Mouse (Mus musculus) forebrain, embryonic 13.5 days (tissue): ENCODE measurements around the gene Nrxn2. TPM values are rescaled to one million over a fixed set of nuclear protein-coding genes. Genes with fewer than 3 reads are reported as not detected.

Experiments
- ATAC-seq: fragments of 200-750 bp; cut with Nextera tagmentation; 2 replicates; pipeline ENCODE4 v1.8.0; 2017
- H3K27ac ChIP-seq: fragments of 300-500 bp; sonication (generic); 2 replicates; pipeline ENCODE4 v1.5.1; 2015; ENCODE audit warnings: inconsistent platforms, mild to moderate bottlenecking, moderate library complexity
- H3K27me3 ChIP-seq: fragments of 300-500 bp; sonication (generic); 2 replicates; pipeline ENCODE4 v1.6.1; 2015; ENCODE audit warnings: mild to moderate bottlenecking, inconsistent platforms
- H3K36me3 ChIP-seq: fragments of 300-500 bp; sonication (generic); 2 replicates; pipeline ENCODE4 v1.6.1; 2015; ENCODE audit warnings: mild to moderate bottlenecking, inconsistent platforms; ENCODE audit not compliant: poor library complexity, severe bottlenecking
- H3K4me1 ChIP-seq: fragments of 300-500 bp; sonication (generic); 2 replicates; pipeline ENCODE4 v1.6.1; 2015; ENCODE audit warnings: inconsistent platforms
- H3K4me2 ChIP-seq: fragments of 300-500 bp; sonication (generic); 2 replicates; pipeline ENCODE4 v1.6.1; 2015; ENCODE audit warnings: inconsistent platforms, mild to moderate bottlenecking, moderate library complexity
- H3K4me3 ChIP-seq: fragments of 300-500 bp; sonication (generic); 2 replicates; pipeline ENCODE4 v1.5.1; 2015; ENCODE audit warnings: mild to moderate bottlenecking, inconsistent platforms
- H3K9ac ChIP-seq: fragments of 300-500 bp; sonication (generic); 2 replicates; pipeline ENCODE4 v1.6.1; 2015; ENCODE audit warnings: mild to moderate bottlenecking, inconsistent platforms
- H3K9me3 ChIP-seq: fragments of 300-500 bp; sonication (generic); replicated peaks from 2 replicates; pipeline ENCODE4 v1.6.1; 2016; ENCODE audit warnings: inconsistent platforms
- WGBS: fragments of 180-500 bp; shearing (Covaris S2); methylation state at CpG from one replicate; pipeline ENCODE4 v1.1.7; 2015; 5-methylcytosine and 5-hydroxymethylcytosine counted together
- polyA plus RNA-seq: library from polyadenylated mRNA; unstranded; fragments of >200 nt; fragmentation: Nextera tagmentation; extraction: Ambion mirVana; gene quantifications from 2 replicates; pipeline ENCODE4 v1.2.1, GENCODE M21; 2015

Nrxn2 gene
- polyA plus RNA-seq, 1 experiment from 2014 or later, result 16.9 TPM

GRCm38 (mm10) chr19:6382323-6382924 lies 36.1 kb upstream of the Nrxn2 start:
- H3K4me2 ChIP-seq, result no peak overlapping the region
- H3K9ac ChIP-seq, result no peak overlapping the region
- H3K36me3 ChIP-seq, result peaks cover 24% of the 10 kb centered on the region
- ATAC-seq, result no peak
- no peaks in the 10 kb centered on the region for H3K9me3 ChIP-seq
- WGBS, result 82% methylated on average over 4 of the region's 4 CpGs
- H3K27me3 ChIP-seq, result no peaks in the 10 kb centered on the region
- H3K4me3 ChIP-seq, result no peak overlapping the region
- 0 out of 2 replicates have a peak, but pooled peaks cover 14% of the 10 kb centered on the region for H3K4me1 ChIP-seq
- no peak overlapping the region for H3K27ac ChIP-seq

- WGBS, result 46% methylated on average over 5 of the region's 5 CpGs
- no peak overlapping the region for H3K4me3 ChIP-seq
- no peaks in the 10 kb centered on the region for H3K9me3 ChIP-seq
- H3K4me2 ChIP-seq, result no peak overlapping the region
- H3K4me1 ChIP-seq, result 0 out of 2 replicates have a peak, but pooled peaks cover 9% of the 10 kb centered on the region
- H3K27ac ChIP-seq, result no peak overlapping the region
- peaks cover 14% of the 10 kb centered on the region for H3K36me3 ChIP-seq
- H3K27me3 ChIP-seq, result 0 out of 2 replicates have a peak, but pooled peaks cover 2% of the 10 kb centered on the region
- no peak for ATAC-seq
- no peak overlapping the region for H3K9ac ChIP-seq
Measured at GRCm38 (mm10) chr19:6383470-6383869, 35.1 kb upstream of the Nrxn2 start.

DNA sequence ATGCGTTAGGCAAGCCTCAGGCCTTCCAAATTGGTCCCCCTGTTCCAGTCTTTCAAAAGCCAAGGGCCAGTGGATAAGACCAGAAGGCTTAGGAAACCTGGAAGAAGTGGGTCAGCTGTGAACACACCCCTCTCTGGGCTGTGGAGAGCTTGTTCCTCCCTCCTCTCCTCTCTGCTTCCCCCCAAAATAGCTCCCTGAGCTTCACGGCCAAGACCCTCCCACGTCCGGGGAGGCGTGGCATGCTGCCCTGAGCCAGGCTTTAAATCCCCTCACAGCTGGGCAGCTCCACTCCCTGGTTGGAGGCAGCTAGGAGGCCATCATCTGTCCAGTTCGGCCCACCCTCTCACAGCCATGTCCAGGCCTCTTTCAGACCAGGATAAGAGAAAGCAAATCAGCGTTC lies 34.4 kb upstream of the Nrxn2 start, which contains the start of gene Pygm:
Pygm (plus strand) TSS at position 272 of the 400 bp plus-strand sequence.
- no peak within 1 kb of the TSS for H3K4me3 ChIP-seq
- H3K36me3 ChIP-seq, result peaks cover 7% of the 10 kb centered on the region
- H3K27ac ChIP-seq, result no peak within 1 kb of the TSS
- WGBS, result 11% methylated on average over 7 of the region's 7 CpGs
- H3K4me2 ChIP-seq, result no peak within 1 kb of the TSS
- 0 out of 2 replicates have a peak, but pooled peaks cover 9% of the 10 kb centered on the region for H3K4me1 ChIP-seq
- no peaks in the 10 kb centered on the region for H3K9me3 ChIP-seq
- ATAC-seq, result no peak
- H3K9ac ChIP-seq, result 0 out of 2 replicates have a peak within 1 kb of the TSS, but pooled peaks have one; percentile 21
- 0 out of 2 replicates have a peak, but pooled peaks cover 2% of the 10 kb centered on the region for H3K27me3 ChIP-seq

DNA sequence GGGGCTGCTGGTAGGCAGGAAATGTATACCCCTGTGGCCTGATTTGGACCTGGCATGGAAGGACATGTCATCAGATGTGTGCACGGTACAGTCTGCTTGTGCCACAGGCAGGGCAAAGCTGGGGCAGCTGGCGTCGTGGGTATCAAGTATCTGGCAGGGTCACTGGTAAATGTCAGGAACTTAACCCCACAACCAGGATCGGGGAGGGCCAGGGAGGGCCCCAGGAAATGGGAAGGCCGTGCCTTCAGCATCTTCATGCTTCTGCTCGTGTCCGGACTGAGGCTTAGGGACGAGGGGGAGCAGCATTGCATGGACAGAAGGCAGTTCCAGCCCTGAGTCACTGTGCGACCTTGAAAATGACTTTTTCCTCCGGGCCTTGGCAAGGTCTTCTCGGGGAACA lies 33.6 kb upstream of the Nrxn2 start:
- Histone ChIP-seq H3K4me3 (no peak overlapping the region), H3K4me1 (peaks cover 16% of the 10 kb centered on the region; the same call in 1 of the 2 replicates), H3K36me3 (peaks cover under 1% of the 10 kb centered on the region; the same call in 1 of the 2 replicates), H3K4me2 (no peak overlapping the region), H3K27me3 (0 out of 2 replicates have a peak, but pooled peaks cover 2% of the 10 kb centered on the region), H3K9ac (no peak overlapping the region), H3K27ac (no peak overlapping the region), H3K9me3 (no peaks in the 10 kb centered on the region)
- ATAC-seq, result no peak
- 90% methylated on average over 11 of the region's 11 CpGs for WGBS

DNA sequence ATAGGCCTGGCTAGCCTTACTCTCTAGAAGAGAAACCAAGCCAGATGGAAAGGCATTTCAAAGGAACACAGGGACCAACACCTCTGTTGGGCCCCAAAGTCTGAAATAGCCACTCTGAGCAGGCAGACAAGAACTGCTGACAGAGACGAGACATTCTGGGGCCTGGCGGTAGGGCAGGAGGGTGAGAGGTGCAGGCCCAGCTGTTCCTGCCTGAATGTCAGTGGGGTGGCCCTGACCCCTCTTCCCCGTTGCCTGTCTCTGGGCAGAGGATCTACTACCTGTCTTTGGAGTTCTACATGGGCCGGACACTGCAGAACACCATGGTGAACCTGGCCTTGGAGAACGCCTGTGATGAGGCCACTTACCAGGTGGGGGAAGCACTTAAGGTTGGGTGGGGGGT lies 33.1 kb upstream of the Nrxn2 start:
- no peak overlapping the region; the same call in 1 of the 2 replicates for H3K9ac ChIP-seq
- no peak overlapping the region for H3K4me3 ChIP-seq
- H3K4me1 ChIP-seq, result peaks cover 16% of the 10 kb centered on the region; the same call in 1 of the 2 replicates
- no peak overlapping the region for H3K27ac ChIP-seq
- H3K27me3 ChIP-seq, result 0 out of 2 replicates have a peak, but pooled peaks cover 2% of the 10 kb centered on the region
- H3K36me3 ChIP-seq, result no peaks in the 10 kb centered on the region
- ATAC-seq, result no peak
- 87% methylated on average over 5 of the region's 5 CpGs for WGBS
- no peak overlapping the region for H3K4me2 ChIP-seq
- H3K9me3 ChIP-seq, result no peaks in the 10 kb centered on the region

DNA sequence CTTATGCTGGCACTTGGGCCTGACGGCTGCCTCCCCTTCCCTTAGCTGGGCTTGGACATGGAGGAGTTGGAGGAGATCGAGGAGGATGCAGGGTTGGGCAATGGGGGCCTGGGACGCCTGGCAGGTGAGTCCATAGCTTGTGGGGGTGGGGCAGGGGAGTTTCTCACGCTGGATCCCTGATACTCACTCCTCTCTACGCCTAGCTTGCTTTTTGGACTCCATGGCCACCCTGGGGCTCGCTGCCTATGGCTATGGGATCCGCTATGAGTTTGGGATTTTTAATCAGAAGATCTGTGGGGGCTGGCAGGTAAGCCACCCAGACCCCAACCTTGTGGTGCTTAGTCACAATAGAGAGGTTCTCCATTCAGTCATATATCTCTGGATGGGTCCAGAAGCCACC lies 32.7 kb upstream of the Nrxn2 start:
- H3K27ac ChIP-seq, result no peak overlapping the region
- H3K9ac ChIP-seq, result no peak overlapping the region; the same call in 1 of the 2 replicates
- H3K9me3 ChIP-seq, result no peaks in the 10 kb centered on the region
- WGBS, result 76% methylated on average over 7 of the region's 7 CpGs
- no peaks in the 10 kb centered on the region for H3K36me3 ChIP-seq
- 0 out of 2 replicates have a peak, but pooled peaks cover 2% of the 10 kb centered on the region for H3K27me3 ChIP-seq
- H3K4me2 ChIP-seq, result no peak overlapping the region
- no peak overlapping the region for H3K4me3 ChIP-seq
- peaks cover 16% of the 10 kb centered on the region; the same call in 1 of the 2 replicates for H3K4me1 ChIP-seq
- no peak for ATAC-seq

DNA sequence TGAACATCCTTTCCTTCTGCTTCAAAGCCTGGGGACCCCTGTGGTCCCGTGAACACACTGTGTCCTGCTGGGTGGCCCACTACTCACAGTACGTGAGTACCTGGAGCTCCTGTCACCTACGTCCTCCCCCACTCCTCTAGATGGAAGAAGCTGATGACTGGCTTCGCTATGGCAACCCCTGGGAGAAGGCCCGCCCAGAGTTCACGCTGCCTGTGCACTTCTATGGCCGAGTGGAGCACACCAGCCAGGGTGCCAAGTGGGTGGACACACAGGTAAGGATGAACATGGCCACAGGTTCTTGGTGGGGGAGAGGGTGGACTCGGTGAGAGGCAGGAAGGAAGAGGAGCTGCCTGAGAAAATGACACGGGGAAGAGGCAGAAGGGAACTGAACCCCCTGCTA lies 32.3 kb upstream of the Nrxn2 start:
- Histone ChIP-seq H3K36me3 (no peaks in the 10 kb centered on the region), H3K4me3 (no peak overlapping the region), H3K9me3 (no peaks in the 10 kb centered on the region), H3K27me3 (0 out of 2 replicates have a peak, but pooled peaks cover 2% of the 10 kb centered on the region), H3K27ac (no peak overlapping the region), H3K4me1 (peaks cover 16% of the 10 kb centered on the region; the same call in 1 of the 2 replicates), H3K9ac (no peak overlapping the region), H3K4me2 (no peak overlapping the region)
- no peak for ATAC-seq
- WGBS, result 65% methylated on average over 9 of the region's 9 CpGs

DNA sequence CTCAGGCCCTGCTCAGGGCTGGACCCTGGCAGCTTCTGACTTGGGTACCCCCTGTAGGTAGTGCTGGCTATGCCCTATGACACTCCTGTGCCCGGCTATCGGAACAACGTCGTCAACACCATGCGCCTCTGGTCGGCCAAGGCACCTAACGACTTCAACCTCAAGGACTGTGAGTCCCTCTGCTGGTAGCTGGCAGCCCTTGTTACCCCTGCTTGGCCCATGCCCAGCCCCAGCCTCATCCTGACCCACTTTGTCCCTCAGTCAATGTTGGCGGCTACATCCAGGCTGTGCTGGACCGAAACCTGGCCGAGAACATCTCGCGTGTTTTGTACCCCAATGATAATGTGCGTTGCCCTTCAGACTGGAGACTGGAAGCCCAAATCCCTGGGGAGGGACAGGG lies 30.5 kb upstream of the Nrxn2 start:
- H3K4me3 ChIP-seq, result no peak overlapping the region
- H3K27ac ChIP-seq, result no peak overlapping the region
- H3K9ac ChIP-seq, result no peak overlapping the region
- H3K9me3 ChIP-seq, result no peaks in the 10 kb centered on the region
- no peak for ATAC-seq
- H3K4me2 ChIP-seq, result no peak overlapping the region
- 84% methylated on average over 13 of the region's 13 CpGs for WGBS
- peaks cover 16% of the 10 kb centered on the region; the same call in 1 of the 2 replicates for H3K4me1 ChIP-seq
- H3K27me3 ChIP-seq, result 0 out of 2 replicates have a peak, but pooled peaks cover 2% of the 10 kb centered on the region
- no peaks in the 10 kb centered on the region for H3K36me3 ChIP-seq

GRCm38 (mm10) chr19:6389803-6390202 lies 28.7 kb upstream of the Nrxn2 start:
- 5% methylated on average over 16 of the region's 16 CpGs for WGBS
- H3K36me3 ChIP-seq, result no peaks in the 10 kb centered on the region

DNA sequence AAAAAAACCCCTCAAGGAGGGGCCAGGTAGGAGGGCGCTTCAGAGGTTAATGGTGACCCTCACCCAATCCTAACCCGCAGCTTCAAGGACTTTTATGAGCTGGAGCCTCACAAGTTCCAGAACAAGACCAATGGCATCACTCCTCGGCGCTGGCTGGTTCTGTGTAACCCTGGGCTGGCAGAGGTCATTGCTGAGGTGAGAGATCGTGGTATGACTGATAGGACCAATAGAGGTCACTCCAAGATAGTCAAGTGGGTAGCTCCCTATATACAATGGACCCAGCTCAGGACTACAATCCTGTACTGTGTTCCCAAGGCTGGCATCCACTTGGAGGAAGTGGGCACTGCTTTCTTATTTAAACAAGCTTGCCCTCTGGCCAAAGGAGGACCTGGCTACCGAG lies 28.3 kb upstream of the Nrxn2 start:
- H3K4me3 ChIP-seq, result no peak overlapping the region
- WGBS, result 61% methylated on average over 6 of the region's 6 CpGs
- no peaks in the 10 kb centered on the region for H3K9me3 ChIP-seq
- H3K9ac ChIP-seq, result no peak overlapping the region
- no peaks in the 10 kb centered on the region for H3K36me3 ChIP-seq
- peaks cover 7% of the 10 kb centered on the region; the same call in 1 of the 2 replicates for H3K4me1 ChIP-seq
- 0 out of 2 replicates have a peak, but pooled peaks cover 2% of the 10 kb centered on the region for H3K27me3 ChIP-seq
- ATAC-seq, result no peak
- H3K4me2 ChIP-seq, result no peak overlapping the region
- no peak overlapping the region for H3K27ac ChIP-seq

More at GRCm38 (mm10) chr19:6389803-6390202, 28.7 kb upstream of the Nrxn2 start:
- H3K27ac ChIP-seq, result no peak overlapping the region
- H3K4me3 ChIP-seq, result peak overlapping the region; percentile 14
- H3K4me2 ChIP-seq, result peak overlapping the region; percentile 52
- ATAC-seq, result no peak
- H3K4me1 ChIP-seq, result peaks cover 7% of the 10 kb centered on the region; the same call in 1 of the 2 replicates
- H3K27me3 ChIP-seq, result 0 out of 2 replicates have a peak, but pooled peaks cover 2% of the 10 kb centered on the region
- H3K9me3 ChIP-seq, result no peaks in the 10 kb centered on the region
- peak overlapping the region; percentile 46; the same call in 1 of the 2 replicates for H3K9ac ChIP-seq

GRCm38 (mm10) chr19:6392743-6393393 lies 25.7 kb upstream of the Nrxn2 start:
- no peaks in the 10 kb centered on the region for H3K9me3 ChIP-seq
- H3K27ac ChIP-seq, result no peak overlapping the region
- no peak overlapping the region for H3K4me3 ChIP-seq
- no peak overlapping the region for H3K4me2 ChIP-seq
- ATAC-seq, result no peak
- 95% methylated on average over 14 of the region's 14 CpGs for WGBS
- H3K9ac ChIP-seq, result no peak overlapping the region
- no peaks in the 10 kb centered on the region for H3K36me3 ChIP-seq
- H3K4me1 ChIP-seq, result peaks cover 7% of the 10 kb centered on the region; the same call in 1 of the 2 replicates
- H3K27me3 ChIP-seq, result 0 out of 2 replicates have a peak, but pooled peaks cover 6% of the 10 kb centered on the region

- Histone ChIP-seq H3K9me3 (no peaks in the 10 kb centered on the region), H3K4me3 (no peak overlapping the region), H3K4me1 (peaks cover 13% of the 10 kb centered on the region), H3K9ac (no peak overlapping the region), H3K4me2 (no peak overlapping the region), H3K27ac (no peak overlapping the region), H3K36me3 (no peaks in the 10 kb centered on the region), H3K27me3 (0 out of 2 replicates have a peak, but pooled peaks cover 3% of the 10 kb centered on the region)
- WGBS, result 91% methylated on average over 16 of the region's 16 CpGs
- ATAC-seq, result no peak
Measured at GRCm38 (mm10) chr19:6393637-6394036, 24.9 kb upstream of the Nrxn2 start.
